Mouse (Mus musculus): Measurements from ENCODE around the gene Pip4k2a. TPM values are rescaled to one million over a fixed set of nuclear protein-coding genes. Genes with fewer than 3 reads are reported as not detected.

Pip4k2a gene
- polyA plus RNA-seq, 1 experiment from 2014 or later: 11.8 TPM

- no peak for DNase-seq
- Histone ChIP-seq H3K4me3 (replicated peaks; ENCODE audit: low read depth, low read length) (no peak overlapping the region), H3K27me3 (ENCODE audit: control insufficient read depth, insufficient read depth, low read length) (no peaks in the 10 kb centered on the region), H3K4me2 (ENCODE audit: low read length) (no peak overlapping the region), H3K4me1 (ENCODE audit: control insufficient read depth, insufficient read depth, low read length) (0 out of 2 replicates have a peak, but pooled peaks cover 10% of the 10 kb centered on the region), H3K9me3 (ENCODE audit: control insufficient read depth, low read length) (no peaks in the 10 kb centered on the region), H3K36me3 (ENCODE audit: control insufficient read depth, insufficient read depth, low read length) (no peaks in the 10 kb centered on the region), H3K9ac (replicated peaks; ENCODE audit: low read length) (no peak overlapping the region), H3K27ac (replicated peaks; ENCODE audit: low read depth, low read length) (no peak overlapping the region)
- WGBS: 54% methylated on average over 5 of the region's 5 CpGs
- ATAC-seq (ENCODE audit: low FRiP score, low TSS enrichment): no peak
Observed at GRCm38 (mm10) chr2:18919797-18920354, 78.0 kb downstream of the Pip4k2a start.

DNA sequence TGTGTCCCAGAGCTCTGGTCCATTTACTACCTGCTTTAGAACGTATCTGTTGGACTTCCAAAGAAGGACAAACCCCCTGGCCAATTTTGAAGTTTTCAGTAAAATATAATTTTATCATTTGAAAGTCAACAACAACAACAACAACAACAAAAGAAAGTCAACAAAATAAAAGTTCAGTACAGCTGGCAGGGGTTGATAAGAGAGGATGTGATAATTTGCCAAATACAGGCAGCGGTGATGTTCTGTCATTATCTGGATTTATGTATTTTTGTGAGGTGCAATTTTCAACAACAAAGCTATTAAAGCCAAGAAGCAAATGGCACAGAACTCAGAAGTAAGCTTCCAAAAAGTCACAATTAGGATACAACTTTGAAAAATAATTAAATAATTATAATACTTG lies 80.1 kb downstream of the Pip4k2a start:
- Histone ChIP-seq H3K36me3 (ENCODE audit: control insufficient read depth, insufficient read depth, low read length) (no peaks in the 10 kb centered on the region), H3K9me3 (ENCODE audit: control insufficient read depth, low read length) (no peaks in the 10 kb centered on the region), H3K4me2 (ENCODE audit: low read length) (no peak overlapping the region), H3K27me3 (ENCODE audit: control insufficient read depth, insufficient read depth, low read length) (no peaks in the 10 kb centered on the region), H3K4me3 (replicated peaks; ENCODE audit: low read depth, low read length) (no peak overlapping the region), H3K27ac (replicated peaks; ENCODE audit: low read depth, low read length) (no peak overlapping the region), H3K9ac (replicated peaks; ENCODE audit: low read length) (no peak overlapping the region), H3K4me1 (ENCODE audit: control insufficient read depth, insufficient read depth, low read length) (0 out of 2 replicates have a peak, but pooled peaks cover 10% of the 10 kb centered on the region)
- WGBS: 92% methylated on average over 2 of the region's 2 CpGs
- DNase-seq (no peak), ATAC-seq (ENCODE audit: low FRiP score, low TSS enrichment) (no peak)

GRCm38 (mm10) chr2:18917380-18917750 lies 80.6 kb downstream of the Pip4k2a start:
- DNase-seq (no peak), ATAC-seq (ENCODE audit: low FRiP score, low TSS enrichment) (no peak)
- Histone ChIP-seq H3K27ac (replicated peaks; ENCODE audit: low read depth, low read length) (no peak overlapping the region), H3K4me2 (ENCODE audit: low read length) (no peak overlapping the region), H3K4me3 (replicated peaks; ENCODE audit: low read depth, low read length) (no peak overlapping the region), H3K36me3 (ENCODE audit: control insufficient read depth, insufficient read depth, low read length) (no peaks in the 10 kb centered on the region), H3K9me3 (ENCODE audit: control insufficient read depth, low read length) (no peaks in the 10 kb centered on the region), H3K9ac (replicated peaks; ENCODE audit: low read length) (no peak overlapping the region), H3K4me1 (ENCODE audit: control insufficient read depth, insufficient read depth, low read length) (0 out of 2 replicates have a peak, but pooled peaks cover 10% of the 10 kb centered on the region), H3K27me3 (ENCODE audit: control insufficient read depth, insufficient read depth, low read length) (no peaks in the 10 kb centered on the region)
- 100% methylated on average over 1 of the region's 1 CpGs for WGBS

DNA sequence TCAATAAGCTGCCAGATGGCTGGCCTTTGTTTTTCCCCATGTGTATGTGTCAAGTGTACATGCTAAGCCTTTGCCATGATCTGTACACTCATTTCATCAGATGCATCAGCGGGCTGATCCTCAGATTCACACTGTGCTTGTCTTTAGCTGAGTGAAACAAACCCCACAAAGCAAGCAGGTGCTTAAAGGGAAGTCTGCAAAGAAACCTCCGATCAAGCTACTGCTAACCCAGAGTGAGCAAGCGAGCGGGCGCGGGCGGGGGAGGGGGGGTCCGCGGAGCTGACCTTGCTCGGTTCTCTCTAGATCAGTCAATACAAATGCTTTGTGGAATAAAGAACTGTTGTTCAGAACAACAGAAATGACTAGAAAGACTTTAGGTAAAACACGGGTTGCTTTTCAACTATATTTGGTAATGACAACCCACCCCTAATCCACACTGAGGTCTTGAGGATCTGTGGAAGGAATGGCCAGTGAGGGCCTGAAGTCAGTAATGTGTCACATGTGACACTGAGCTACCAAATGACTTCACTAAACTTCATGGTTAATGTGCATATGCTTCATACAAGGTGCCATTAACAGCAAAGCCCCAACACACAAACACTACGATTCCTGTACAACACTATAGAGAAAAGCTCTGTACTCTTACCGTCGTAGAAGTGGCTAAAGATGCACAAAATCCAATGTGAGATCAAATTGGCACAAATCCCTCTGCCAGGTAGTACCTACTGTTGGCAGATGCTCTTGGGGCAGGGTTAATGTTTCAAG lies 81.1 kb downstream of the Pip4k2a start:
- Histone ChIP-seq H3K4me3 (replicated peaks; ENCODE audit: low read depth, low read length) (no peak overlapping the region), H3K27me3 (ENCODE audit: control insufficient read depth, insufficient read depth, low read length) (no peaks in the 10 kb centered on the region), H3K27ac (replicated peaks; ENCODE audit: low read depth, low read length) (no peak overlapping the region), H3K4me1 (ENCODE audit: control insufficient read depth, insufficient read depth, low read length) (0 out of 2 replicates have a peak, but pooled peaks cover 10% of the 10 kb centered on the region), H3K9ac (replicated peaks; ENCODE audit: low read length) (no peak overlapping the region), H3K36me3 (ENCODE audit: control insufficient read depth, insufficient read depth, low read length) (no peaks in the 10 kb centered on the region), H3K9me3 (ENCODE audit: control insufficient read depth, low read length) (no peaks in the 10 kb centered on the region), H3K4me2 (ENCODE audit: low read length) (no peak overlapping the region)
- ATAC-seq (ENCODE audit: low FRiP score, low TSS enrichment) (no peak), DNase-seq (no peak)
- 62% methylated on average over 14 of the region's 14 CpGs for WGBS

DNA sequence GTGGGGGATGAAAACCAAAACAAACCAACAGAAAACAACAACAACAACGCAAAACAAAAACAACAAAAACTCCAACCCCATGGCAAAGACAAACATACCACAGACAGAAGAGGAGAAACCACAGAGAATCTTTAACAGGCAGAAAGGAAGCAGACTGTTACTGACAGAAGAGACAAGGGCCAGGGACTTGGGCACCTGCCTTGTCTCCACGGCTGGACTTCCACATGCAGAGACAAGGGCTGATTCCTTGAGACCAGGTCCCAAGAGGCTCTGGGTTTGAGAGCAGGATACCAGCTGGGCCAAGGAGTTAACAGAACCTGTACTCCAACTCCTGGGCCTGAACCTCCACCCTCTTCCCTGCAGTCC lies 81.9 kb downstream of the Pip4k2a start:
- H3K27me3 ChIP-seq (ENCODE audit: control insufficient read depth, insufficient read depth, low read length): no peaks in the 10 kb centered on the region
- no peak overlapping the region for H3K27ac ChIP-seq (replicated peaks; ENCODE audit: low read depth, low read length)
- no peaks in the 10 kb centered on the region for H3K9me3 ChIP-seq (ENCODE audit: control insufficient read depth, low read length)
- H3K4me1 ChIP-seq (ENCODE audit: control insufficient read depth, insufficient read depth, low read length): 0 out of 2 replicates have a peak, but pooled peaks cover 10% of the 10 kb centered on the region
- H3K9ac ChIP-seq (replicated peaks; ENCODE audit: low read length): no peak overlapping the region
- WGBS: 76% methylated on average over 2 of the region's 2 CpGs
- no peak overlapping the region for H3K4me3 ChIP-seq (replicated peaks; ENCODE audit: low read depth, low read length)
- H3K4me2 ChIP-seq (ENCODE audit: low read length): no peak overlapping the region
- ATAC-seq (ENCODE audit: low FRiP score, low TSS enrichment) (no peak), DNase-seq (no peak)
- no peaks in the 10 kb centered on the region for H3K36me3 ChIP-seq (ENCODE audit: control insufficient read depth, insufficient read depth, low read length)

DNA sequence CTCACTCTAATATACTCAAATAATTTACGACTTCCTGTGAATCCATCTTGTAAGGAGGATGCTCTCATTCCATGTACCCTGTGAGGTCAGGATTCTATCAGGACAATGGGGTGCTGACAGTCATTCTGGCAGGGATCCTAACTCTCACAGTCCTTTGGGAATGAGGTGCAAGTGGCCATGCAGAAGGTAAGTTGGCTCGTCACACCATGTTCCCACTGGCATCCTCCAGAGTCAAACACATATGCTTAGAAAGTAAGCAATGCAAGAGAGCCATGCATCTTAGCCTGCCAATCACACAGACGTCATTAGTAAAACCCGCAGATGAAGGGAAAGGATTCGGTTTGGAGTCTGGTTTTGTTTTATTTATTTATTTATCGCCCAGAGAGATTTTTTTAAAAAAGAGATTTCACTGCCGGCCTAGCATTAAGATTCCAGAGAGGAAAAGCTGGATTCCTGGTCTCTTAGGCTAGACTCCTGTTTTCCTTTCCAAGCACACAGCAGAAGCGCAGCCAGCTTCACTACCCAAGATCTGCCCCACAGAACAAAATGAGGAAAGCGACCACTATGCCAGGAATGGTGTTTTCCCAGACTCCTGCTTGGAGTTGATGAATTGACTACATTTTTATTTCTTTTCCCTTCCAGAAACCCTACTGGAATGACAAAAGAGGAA lies 82.4 kb downstream of the Pip4k2a start:
- Histone ChIP-seq H3K4me3 (replicated peaks; ENCODE audit: low read depth, low read length) (no peak overlapping the region), H3K27me3 (ENCODE audit: control insufficient read depth, insufficient read depth, low read length) (no peaks in the 10 kb centered on the region), H3K4me2 (ENCODE audit: low read length) (no peak overlapping the region), H3K9me3 (ENCODE audit: control insufficient read depth, low read length) (no peaks in the 10 kb centered on the region), H3K36me3 (ENCODE audit: control insufficient read depth, insufficient read depth, low read length) (no peaks in the 10 kb centered on the region), H3K4me1 (ENCODE audit: control insufficient read depth, insufficient read depth, low read length) (0 out of 2 replicates have a peak, but pooled peaks cover 10% of the 10 kb centered on the region), H3K9ac (replicated peaks; ENCODE audit: low read length) (no peak overlapping the region), H3K27ac (replicated peaks; ENCODE audit: low read depth, low read length) (no peak overlapping the region)
- DNase-seq: no peak
- 86% methylated on average over 9 of the region's 9 CpGs for WGBS
- no peak for ATAC-seq (ENCODE audit: low FRiP score, low TSS enrichment)

GRCm38 (mm10) chr2:18914750-18915149 lies 83.2 kb downstream of the Pip4k2a start:
- 87% methylated on average over 2 of the region's 2 CpGs for WGBS
- Histone ChIP-seq H3K27ac (replicated peaks; ENCODE audit: low read depth, low read length) (no peak overlapping the region), H3K4me2 (ENCODE audit: low read length) (no peak overlapping the region), H3K36me3 (ENCODE audit: control insufficient read depth, insufficient read depth, low read length) (no peaks in the 10 kb centered on the region), H3K27me3 (ENCODE audit: control insufficient read depth, insufficient read depth, low read length) (no peaks in the 10 kb centered on the region), H3K9ac (replicated peaks; ENCODE audit: low read length) (no peak overlapping the region), H3K4me1 (ENCODE audit: control insufficient read depth, insufficient read depth, low read length) (0 out of 2 replicates have a peak, but pooled peaks cover 10% of the 10 kb centered on the region), H3K9me3 (ENCODE audit: control insufficient read depth, low read length) (no peaks in the 10 kb centered on the region), H3K4me3 (replicated peaks; ENCODE audit: low read depth, low read length) (no peak overlapping the region)
- ATAC-seq (ENCODE audit: low FRiP score, low TSS enrichment): no peak
- no peak for DNase-seq

DNA sequence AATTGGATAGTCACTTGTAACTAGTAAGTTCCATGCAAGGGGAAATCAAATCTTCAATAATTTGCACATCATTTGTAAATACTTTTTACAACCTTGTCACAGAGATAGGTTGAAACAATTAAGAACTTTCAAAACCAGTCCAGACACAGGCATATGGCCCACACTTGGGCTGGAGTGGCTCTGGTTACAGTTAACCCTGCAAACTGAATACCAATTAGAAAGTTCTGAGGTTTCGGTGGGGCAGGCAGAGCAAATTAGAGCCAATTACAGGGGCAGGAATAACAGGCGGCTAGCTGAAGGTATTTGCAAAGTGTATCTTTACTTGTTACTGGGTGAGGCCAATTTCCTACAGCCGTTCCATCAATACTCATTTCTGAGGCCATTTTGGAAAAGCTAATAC lies 84.3 kb downstream of the Pip4k2a start:
- Histone ChIP-seq H3K4me1 (ENCODE audit: control insufficient read depth, insufficient read depth, low read length) (0 out of 2 replicates have a peak, but pooled peaks cover 10% of the 10 kb centered on the region), H3K4me2 (ENCODE audit: low read length) (no peak overlapping the region), H3K9ac (replicated peaks; ENCODE audit: low read length) (no peak overlapping the region), H3K36me3 (ENCODE audit: control insufficient read depth, insufficient read depth, low read length) (no peaks in the 10 kb centered on the region), H3K27me3 (ENCODE audit: control insufficient read depth, insufficient read depth, low read length) (no peaks in the 10 kb centered on the region), H3K27ac (replicated peaks; ENCODE audit: low read depth, low read length) (no peak overlapping the region), H3K9me3 (ENCODE audit: control insufficient read depth, low read length) (no peaks in the 10 kb centered on the region), H3K4me3 (replicated peaks; ENCODE audit: low read depth, low read length) (no peak overlapping the region)
- 86% methylated on average over 3 of the region's 3 CpGs for WGBS
- DNase-seq (no peak), ATAC-seq (ENCODE audit: low FRiP score, low TSS enrichment) (no peak)
